Mouse (Mus musculus): ENCODE data around the gene Apold1.

DNA sequence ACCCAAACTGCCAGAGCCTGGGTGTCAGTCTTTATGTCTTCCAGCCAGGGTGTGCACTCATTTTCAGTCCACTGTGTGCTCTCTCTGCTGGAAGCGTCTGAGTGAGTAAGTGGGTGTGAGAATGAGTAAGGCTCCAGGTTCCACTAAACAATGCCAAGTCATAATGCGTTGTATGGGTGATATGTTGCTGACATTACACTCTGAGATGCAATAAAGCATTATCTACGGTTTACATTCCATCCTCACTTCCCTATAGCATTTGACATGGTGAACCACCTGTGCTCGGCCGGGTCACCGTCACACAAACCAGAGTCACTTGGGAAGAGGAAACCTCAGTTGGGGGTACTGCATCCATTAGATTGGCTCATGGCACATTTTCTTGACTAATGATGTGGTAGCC is 9.2 kb downstream of the Apold1 start:
- TF ChIP-seq TAL1 (IDR thresholded peaks at IDR 0.05; ENCODE audit: low read length): no peak
- TF ChIP-seq GATA1 (IDR thresholded peaks at IDR 0.05; ENCODE audit: low read length): no peak
